Mouse (Mus musculus) cerebellum, adult 18-20 months (tissue): ENCODE results near the gene Sdk2.

Source experiments
- DNase-seq, 2 experiments: peaks; one replicate each; pipeline ENCODE4 v3.0.0; 2021

Sdk2 gene

GRCm38 (mm10) chr11:114044373-114044772, 22.5 kb downstream of the Sdk2 start:
- DNase-seq, result no peak

DNA sequence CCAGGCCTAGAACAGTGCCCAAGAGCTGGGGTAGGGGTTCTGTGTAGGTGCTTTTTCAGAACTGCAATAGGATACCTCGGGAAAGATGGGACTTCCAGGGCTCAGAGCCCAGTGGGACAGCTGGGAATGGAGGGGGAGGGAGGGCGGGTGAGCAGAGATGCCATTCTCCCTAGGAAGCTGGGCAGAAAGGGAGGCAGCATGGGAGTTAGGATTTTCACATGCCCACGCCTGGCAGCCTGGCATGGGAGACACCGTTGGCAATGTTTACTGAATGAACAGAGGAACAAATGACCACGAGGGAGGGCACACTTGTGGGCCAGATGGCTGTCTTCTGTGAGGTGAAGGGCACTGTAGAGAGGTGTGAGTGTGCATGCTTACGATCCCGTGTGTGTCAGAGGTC, 23.3 kb downstream of the Sdk2 start:
- peak; percentile 27 to 38 for DNase-seq

- DNase-seq, result peak; percentile 24 to 30
These were observed 26.3 kb downstream of the Sdk2 start for GRCm38 (mm10) chr11:114040391-114041035.

DNA sequence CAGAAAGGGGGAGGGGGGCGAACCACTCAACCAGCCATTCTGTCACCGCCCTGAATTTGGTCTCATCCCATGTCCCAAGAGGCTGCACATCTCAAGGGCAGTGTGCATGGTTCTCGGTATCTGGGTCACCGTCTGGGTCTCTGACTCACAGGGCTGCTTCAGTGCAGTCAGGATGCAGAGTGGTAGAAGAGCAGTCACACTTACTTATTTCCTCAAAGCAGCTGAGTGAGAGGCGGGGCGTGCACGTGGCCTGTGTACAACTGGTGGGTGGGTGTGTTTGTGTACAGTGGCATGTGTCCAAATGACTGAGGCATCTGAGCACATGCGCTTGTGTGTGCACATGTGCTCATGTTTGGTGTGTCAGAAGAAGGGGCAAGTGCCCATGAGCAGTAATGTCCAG, 28.8 kb downstream of the Sdk2 start:
- no peak for DNase-seq

GRCm38 (mm10) chr11:114031491-114031890, 35.4 kb downstream of the Sdk2 start:
- no peak for DNase-seq

DNA sequence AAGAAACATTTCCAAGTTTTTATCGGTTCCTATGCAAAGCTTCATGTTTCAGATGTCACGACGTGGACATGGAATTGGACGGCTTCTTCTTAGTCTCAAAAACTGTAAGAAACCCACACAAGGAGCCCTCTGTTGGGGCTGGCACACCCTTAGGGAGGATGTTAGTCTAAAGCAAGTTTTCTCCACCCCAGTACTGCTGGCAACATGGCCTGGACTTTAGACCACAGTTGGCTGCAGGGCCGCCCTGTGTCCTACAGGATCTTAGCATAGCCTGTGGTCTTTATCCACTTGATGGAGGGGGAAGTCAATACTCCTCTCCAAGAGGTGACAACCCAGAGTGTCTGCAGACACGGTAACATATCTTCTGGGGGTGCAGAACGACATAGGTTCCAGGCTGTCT, 36.6 kb downstream of the Sdk2 start:
- DNase-seq, result no peak

DNA sequence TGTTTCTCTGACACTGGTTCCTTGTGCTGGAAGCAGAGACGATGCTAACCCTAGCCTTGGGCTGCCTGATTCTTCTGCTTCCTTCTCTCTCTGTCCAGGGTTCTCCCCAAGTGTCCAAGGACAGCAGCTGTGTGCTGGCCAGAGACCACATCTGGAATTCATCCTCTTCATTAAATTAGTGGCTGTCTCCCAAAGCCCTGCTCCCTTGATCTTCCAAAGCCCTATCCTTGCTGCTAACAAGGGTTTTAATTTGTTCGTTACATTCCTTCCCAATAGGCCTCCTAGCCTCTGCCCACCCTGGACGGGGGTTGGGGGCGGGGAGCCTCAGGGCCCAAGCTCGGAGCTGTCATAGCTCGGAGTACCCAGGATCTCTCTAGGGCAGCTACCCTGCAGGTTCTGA, 38.3 kb downstream of the Sdk2 start:
- no peak for DNase-seq

GRCm38 (mm10) chr11:114028021-114028420, 38.8 kb downstream of the Sdk2 start:
- no peak for DNase-seq

DNA sequence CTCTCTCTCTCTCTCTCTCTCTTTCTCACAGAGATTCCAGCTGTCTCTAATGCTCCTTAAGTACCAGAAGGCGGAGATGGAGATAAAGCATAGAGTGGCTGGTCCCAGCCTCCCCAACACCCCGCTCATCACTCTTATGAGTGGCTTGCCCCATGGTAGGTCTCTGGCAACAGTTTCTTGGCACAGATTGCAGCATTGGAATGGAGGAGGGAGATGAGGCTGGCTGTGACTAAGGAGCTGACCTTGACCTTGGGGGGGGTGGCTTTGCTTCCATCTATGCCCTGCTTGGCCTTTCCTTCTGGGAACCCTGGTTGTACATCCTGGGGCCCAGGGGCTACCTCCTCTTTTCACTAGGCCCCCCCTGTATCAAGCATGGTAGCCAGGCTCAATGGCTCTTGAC, 41.8 kb downstream of the Sdk2 start:
- DNase-seq, result no peak

DNA sequence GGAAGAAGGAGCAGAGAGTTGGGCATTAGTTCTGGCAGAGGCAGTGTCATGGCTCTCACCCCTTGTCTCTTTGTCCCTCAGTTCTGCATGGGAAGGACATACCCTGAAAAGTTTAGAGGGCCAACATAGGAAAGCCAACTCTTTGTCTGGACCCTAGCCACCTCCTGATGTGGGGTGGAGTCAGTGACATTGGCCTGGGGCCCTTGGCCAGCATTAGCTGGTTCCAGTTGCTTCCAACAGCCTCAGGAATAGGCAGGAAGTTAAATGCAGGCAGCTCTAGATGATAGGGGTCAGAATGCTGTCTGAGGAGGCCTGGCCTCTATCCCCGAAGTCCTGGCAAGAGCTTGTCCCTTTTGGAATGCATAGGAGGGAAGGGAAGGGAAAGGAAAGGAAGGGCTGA, 42.9 kb downstream of the Sdk2 start:
- no peak for DNase-seq

DNA sequence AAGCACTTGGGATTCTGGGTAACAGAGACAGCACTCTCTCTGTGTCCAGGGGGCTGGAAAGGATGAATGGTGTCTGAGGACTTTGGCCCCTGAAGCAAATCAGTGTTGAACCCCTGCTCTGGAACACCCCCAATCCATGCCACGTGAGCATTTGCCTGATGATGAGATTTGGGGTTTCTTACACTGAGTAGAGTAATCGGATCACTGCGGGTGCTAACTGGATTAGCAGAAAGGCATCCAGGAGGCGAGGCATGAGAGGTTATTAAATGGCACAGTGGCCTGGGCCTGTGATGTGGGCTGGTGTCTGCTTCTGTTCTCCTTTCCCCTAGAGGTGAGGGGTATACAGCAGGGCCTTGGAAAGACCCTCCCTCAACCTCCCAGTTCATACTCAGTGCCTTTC, 44.7 kb downstream of the Sdk2 start:
- DNase-seq, result no peak

GRCm38 (mm10) chr11:114019087-114019486, 47.8 kb downstream of the Sdk2 start:
- DNase-seq, result no peak

- no peak for DNase-seq
These were observed 49.9 kb downstream of the Sdk2 start for GRCm38 (mm10) chr11:114016889-114017392.

DNA sequence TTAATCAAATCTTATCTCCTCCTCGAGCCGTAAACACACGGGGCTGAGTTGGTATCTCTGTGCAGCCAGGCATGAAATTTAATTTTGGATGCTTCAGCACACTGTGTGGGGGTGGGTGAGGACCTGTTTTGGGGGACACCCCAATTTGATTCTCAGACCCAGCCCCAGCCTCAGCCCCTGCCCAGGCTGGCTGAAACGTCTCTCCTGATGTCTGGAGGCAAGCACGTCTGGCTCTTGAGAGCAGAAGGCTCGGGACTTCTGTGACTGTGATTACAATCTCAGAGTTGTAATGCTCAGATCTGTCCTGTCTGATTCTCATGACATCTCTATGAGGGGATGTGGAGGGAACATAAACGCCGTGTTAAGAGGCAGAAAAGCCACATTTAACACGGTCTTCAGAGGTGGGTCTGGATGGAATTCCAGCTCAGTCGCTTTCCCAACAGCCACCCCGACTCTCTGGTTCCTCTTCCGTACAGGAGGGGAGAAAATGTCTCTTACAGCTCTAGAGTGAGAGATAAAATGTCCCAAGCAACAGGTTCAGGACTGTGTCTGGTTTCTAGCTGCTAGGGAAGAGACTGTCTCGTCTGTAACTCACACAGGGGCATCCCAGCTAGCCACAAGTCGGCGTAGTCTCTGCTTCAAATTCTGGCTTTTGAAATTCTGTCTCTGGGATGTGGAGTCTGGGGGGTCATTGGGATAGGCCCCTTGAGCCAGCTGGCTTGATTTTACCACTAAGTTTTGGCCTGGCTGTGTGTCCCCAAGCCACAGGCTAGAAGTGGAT, 50.5 kb downstream of the Sdk2 start:
- DNase-seq, result no peak

DNA sequence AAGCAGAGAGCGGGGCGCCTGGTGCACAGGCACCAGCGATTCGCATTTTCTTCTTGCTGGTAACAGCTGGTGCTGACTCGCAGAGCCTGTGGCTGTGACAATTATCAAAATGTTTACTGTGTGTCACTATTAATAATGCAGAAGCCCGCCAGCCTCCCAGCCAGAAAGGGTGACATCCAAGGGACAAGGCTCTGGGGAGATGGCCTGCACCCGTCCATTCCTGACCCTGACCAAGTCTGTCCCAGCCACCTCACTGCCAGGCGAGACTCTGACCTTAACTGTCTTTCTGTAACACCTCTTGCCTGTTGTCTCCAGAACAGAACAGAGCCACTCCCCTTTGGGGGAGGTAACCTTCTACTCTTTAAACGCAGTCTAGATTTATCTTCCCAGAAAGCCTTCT, 55.3 kb downstream of the Sdk2 start:
- no peak for DNase-seq

DNA sequence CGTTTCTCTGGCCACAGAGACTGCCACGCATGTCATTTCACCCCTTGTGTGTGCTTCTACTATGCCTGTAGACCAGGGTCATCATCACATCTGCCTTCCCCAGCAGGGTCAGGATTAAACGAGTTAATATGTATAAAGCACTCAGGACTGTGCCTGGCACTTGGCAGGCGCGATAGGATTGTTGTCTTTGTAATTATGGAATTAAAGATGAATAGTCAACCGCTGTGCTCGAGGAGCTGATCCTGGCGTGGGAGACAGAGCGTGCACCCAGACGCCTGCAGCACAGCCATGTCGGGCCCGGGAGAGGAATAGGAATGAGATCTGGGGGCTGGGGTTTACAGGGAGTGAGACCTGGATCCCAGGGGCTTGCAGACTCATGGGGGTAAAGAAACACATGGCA, 61.0 kb downstream of the Sdk2 start:
- DNase-seq, result no peak

GRCm38 (mm10) chr11:114004651-114005050, 62.2 kb downstream of the Sdk2 start:
- DNase-seq, result no peak

- no peak for DNase-seq
These were observed 63.7 kb downstream of the Sdk2 start for GRCm38 (mm10) chr11:114003195-114003594.

GRCm38 (mm10) chr11:114000051-114000450, 66.8 kb downstream of the Sdk2 start:
- DNase-seq, result no peak

DNA sequence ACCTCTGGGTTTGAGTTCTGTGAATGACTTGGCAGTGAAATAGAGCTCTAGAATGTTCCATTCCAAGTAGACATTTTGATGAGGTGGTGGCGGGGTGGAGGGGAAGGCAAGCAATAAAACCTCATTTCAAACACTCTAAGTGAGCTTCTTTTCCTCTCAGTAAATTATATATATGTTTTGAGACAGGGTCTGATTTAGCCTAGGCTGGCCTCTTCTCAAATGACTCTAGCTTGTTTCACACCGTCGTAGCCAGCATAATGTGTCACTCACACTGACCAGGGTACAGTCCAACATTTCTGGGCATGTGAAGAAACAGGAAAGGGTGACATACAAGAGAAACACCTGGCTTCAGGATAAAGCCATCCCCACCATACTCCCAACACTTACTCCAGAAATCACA, 68.1 kb downstream of the Sdk2 start:
- no peak for DNase-seq

GRCm38 (mm10) chr11:113993921-113994320, 72.9 kb downstream of the Sdk2 start:
- DNase-seq, result no peak

- no peak for DNase-seq
These were observed 74.0 kb downstream of the Sdk2 start for GRCm38 (mm10) chr11:113992894-113993293.

- no peak for DNase-seq
These were observed 75.0 kb downstream of the Sdk2 start for GRCm38 (mm10) chr11:113991886-113992285.

GRCm38 (mm10) chr11:113990466-113990865, 76.4 kb downstream of the Sdk2 start:
- DNase-seq, result peak; percentile 12 to 14

DNA sequence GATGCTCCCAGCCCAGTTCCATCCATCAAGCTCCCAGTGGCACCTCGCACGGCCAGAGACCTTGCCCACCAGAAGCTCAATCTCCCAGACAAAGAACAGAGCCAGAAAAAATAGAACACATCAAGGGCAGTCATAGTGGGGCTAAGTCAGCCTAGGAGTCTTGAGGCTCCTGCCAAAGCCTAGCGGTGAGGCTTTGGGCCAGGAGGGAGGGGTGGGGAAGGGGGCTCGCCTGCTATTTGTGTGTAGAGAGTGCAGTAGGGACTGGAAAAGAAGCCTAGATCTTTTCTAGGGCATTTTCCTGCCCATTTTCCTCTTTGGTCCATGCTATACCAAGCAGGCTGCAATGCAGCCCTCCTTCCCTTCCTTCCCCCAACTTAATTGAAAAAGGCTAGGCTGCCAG, 76.8 kb downstream of the Sdk2 start:
- no peak for DNase-seq
